Mouse (Mus musculus): ENCODE data around the gene Mcf2. TPM values are rescaled to one million over a fixed set of nuclear protein-coding genes. Genes with fewer than 3 reads are reported as not detected.

Gene Mcf2
- polyA plus RNA-seq, 1 experiment from 2014 or later = 0.02 TPM

DNA sequence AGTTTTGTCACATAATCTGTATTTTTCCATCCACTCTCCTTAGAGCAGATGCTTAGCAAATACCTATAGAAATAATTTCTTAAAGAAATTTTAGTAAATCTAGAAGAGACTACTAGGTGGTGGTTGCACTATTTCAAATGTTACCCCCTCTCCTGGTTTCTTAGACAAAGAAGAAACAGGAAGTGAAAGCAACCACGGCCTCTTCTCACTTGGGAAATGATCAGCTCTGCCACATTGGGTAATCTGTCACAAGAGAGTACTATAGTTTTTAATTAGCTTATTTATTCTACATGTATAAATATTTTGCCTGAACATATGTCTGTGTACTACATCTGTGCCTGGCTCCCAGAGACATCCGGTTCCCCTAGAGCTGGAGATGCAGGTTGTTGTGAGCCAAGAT lies 157.3 kb downstream of the Mcf2 start:
- no peak overlapping the region for H3K4me3 ChIP-seq (ENCODE audit: low read depth, low read length)
- H3K4me2 ChIP-seq (replicated peaks; ENCODE audit: low read depth) = no peak overlapping the region
- no peaks in the 10 kb centered on the region for H3K36me3 ChIP-seq (ENCODE audit: control insufficient read depth, insufficient read depth, low read length)
- H3K27ac ChIP-seq (replicated peaks) = no peak overlapping the region
- 76% methylated on average over 2 of the region's 2 CpGs for WGBS
- TF ChIP-seq CTCF (IDR thresholded peaks at IDR 0.05; ENCODE audit: low read depth) (no peak), EP300 (optimal IDR thresholded peaks at IDR 0.05) (no peak)
- no peak overlapping the region for H3K9ac ChIP-seq (ENCODE audit: low read length)
- H3K27me3 ChIP-seq (ENCODE audit: control insufficient read depth, insufficient read depth, low read length) = no peaks in the 10 kb centered on the region
- H3K9me3 ChIP-seq (ENCODE audit: control insufficient read depth, low read length) = no peaks in the 10 kb centered on the region
- ATAC-seq (ENCODE audit: low FRiP score, low TSS enrichment) = no peak
- DNase-seq (ENCODE audit: low spot score) = no peak
- no peaks in the 10 kb centered on the region for H3K4me1 ChIP-seq (replicated peaks; ENCODE audit: control insufficient read depth, insufficient read depth)

DNA sequence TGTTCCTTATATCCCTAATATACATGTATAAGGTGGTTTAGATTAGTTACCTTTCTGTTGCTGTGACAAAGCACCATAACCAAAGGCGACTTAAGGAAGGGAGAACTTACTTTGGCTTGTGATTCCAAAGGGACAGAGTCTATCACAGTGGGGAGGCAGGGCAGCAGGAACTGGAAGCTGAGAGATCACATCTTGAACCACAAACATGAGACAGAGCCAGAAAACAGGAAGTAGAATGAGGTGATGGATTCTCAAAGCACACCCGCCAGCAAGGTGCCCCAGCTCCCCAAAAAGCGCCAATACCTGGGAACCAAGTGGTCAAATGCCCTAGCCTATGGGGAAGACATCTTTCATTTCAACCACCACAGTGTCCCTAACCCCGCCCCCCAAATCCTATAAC lies 157.9 kb downstream of the Mcf2 start:
- no peaks in the 10 kb centered on the region for H3K4me1 ChIP-seq (replicated peaks; ENCODE audit: control insufficient read depth, insufficient read depth)
- TF ChIP-seq EP300 (optimal IDR thresholded peaks at IDR 0.05) = no peak
- TF ChIP-seq CTCF (IDR thresholded peaks at IDR 0.05; ENCODE audit: low read depth) = no peak
- 87% methylated on average over 4 of the region's 4 CpGs for WGBS
- no peak overlapping the region for H3K27ac ChIP-seq (replicated peaks)
- no peak overlapping the region for H3K9ac ChIP-seq (ENCODE audit: low read length)
- H3K4me2 ChIP-seq (replicated peaks; ENCODE audit: low read depth) = no peak overlapping the region
- no peaks in the 10 kb centered on the region for H3K36me3 ChIP-seq (ENCODE audit: control insufficient read depth, insufficient read depth, low read length)
- ATAC-seq (ENCODE audit: low FRiP score, low TSS enrichment) (no peak), DNase-seq (ENCODE audit: low spot score) (no peak)
- H3K27me3 ChIP-seq (ENCODE audit: control insufficient read depth, insufficient read depth, low read length) = no peaks in the 10 kb centered on the region
- no peak overlapping the region for H3K4me3 ChIP-seq (ENCODE audit: low read depth, low read length)
- no peaks in the 10 kb centered on the region for H3K9me3 ChIP-seq (ENCODE audit: control insufficient read depth, low read length)

DNA sequence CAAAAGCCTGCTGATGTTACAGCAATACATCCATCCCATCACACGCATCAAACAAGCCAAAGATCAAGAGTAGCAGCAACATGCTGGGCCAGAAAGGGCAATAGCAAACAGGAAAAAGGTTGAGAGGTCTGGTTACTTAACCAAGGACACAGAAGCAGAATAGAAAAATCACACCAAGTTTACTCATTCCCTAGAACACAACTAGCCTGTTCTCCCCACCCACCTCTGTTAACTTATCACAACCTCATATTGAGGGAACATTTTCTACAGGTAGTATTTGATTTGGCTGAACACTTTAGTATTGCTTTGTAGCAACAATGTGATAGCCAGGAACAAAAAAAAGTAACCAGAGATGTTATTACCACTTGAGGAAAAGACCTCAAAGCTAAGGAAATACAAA lies 164.3 kb downstream of the Mcf2 start:
- Histone ChIP-seq H3K36me3 (ENCODE audit: control insufficient read depth, insufficient read depth, low read length) (no peaks in the 10 kb centered on the region), H3K9ac (ENCODE audit: low read length) (no peak overlapping the region), H3K9me3 (ENCODE audit: control insufficient read depth, low read length) (no peaks in the 10 kb centered on the region), H3K27ac (replicated peaks) (no peak overlapping the region), H3K27me3 (ENCODE audit: control insufficient read depth, insufficient read depth, low read length) (no peaks in the 10 kb centered on the region), H3K4me2 (replicated peaks; ENCODE audit: low read depth) (no peak overlapping the region), H3K4me3 (ENCODE audit: low read depth, low read length) (no peak overlapping the region), H3K4me1 (replicated peaks; ENCODE audit: control insufficient read depth, insufficient read depth) (no peaks in the 10 kb centered on the region)
- no peak for ATAC-seq (ENCODE audit: low FRiP score, low TSS enrichment)
- WGBS = 83% methylated on average over 1 of the region's 1 CpGs
- DNase-seq (ENCODE audit: low spot score) = no peak
- no peak for TF ChIP-seq EP300 (optimal IDR thresholded peaks at IDR 0.05)
- TF ChIP-seq CTCF (IDR thresholded peaks at IDR 0.05; ENCODE audit: low read depth) = no peak

DNA sequence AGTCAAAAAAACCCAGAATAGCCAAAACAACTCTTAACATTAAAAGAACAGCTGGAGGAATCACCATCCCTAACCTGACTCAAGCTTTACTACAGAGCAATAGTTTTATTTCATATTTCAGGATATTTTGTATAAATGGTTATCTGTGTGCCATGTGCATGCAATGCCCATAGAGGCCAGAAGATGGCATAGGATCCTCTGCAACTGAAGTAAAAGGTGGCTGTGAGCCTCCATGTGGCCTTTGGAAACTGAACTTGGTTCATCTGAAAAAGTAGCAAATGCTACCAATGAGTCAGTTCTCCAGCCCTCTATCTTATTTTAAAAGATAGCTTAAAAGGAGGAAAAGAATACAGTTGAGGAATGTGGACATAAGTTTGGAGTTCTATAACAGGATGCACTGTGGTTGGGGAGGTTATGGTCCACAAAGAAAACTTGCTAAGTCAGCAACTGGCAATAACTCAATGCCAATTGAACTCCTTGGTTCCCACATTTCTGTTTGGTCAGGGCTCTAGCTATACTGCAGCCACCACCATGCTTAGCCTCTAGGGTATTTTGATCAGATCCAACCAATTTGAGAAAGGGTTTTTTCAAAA lies 165.7 kb downstream of the Mcf2 start:
- Histone ChIP-seq H3K27ac (replicated peaks) (no peak overlapping the region), H3K4me2 (replicated peaks; ENCODE audit: low read depth) (no peak overlapping the region), H3K9ac (ENCODE audit: low read length) (no peak overlapping the region), H3K4me3 (ENCODE audit: low read depth, low read length) (no peak overlapping the region), H3K9me3 (ENCODE audit: control insufficient read depth, low read length) (no peaks in the 10 kb centered on the region), H3K36me3 (ENCODE audit: control insufficient read depth, insufficient read depth, low read length) (no peaks in the 10 kb centered on the region), H3K27me3 (ENCODE audit: control insufficient read depth, insufficient read depth, low read length) (no peaks in the 10 kb centered on the region), H3K4me1 (replicated peaks; ENCODE audit: control insufficient read depth, insufficient read depth) (no peaks in the 10 kb centered on the region)
- peak; percentile 30 for DNase-seq (ENCODE audit: low spot score)
- TF ChIP-seq CTCF (IDR thresholded peaks at IDR 0.05; ENCODE audit: low read depth) = peak; percentile 75
- TF ChIP-seq EP300 (optimal IDR thresholded peaks at IDR 0.05) = no peak
- no peak for ATAC-seq (ENCODE audit: low FRiP score, low TSS enrichment)

Other genes with a start within 250 kb of the Mcf2 start
- gene F9, start 179.6 kb downstream of the Mcf2 start, polyA plus RNA-seq (2015; fragmentation: Nextera tagmentation; extraction: Ambion mirVana) = 0.05 TPM in 1 of 2 replicates, not detected in the other